8 mouse cellular contexts compared by ENCODE assay signal in genomic region chr15:93227764-93228079, GRCm38 (mm10). TPM values are rescaled to one million over a fixed set of nuclear protein-coding genes. Genes with fewer than 3 reads are reported as not detected.
DNase-seq lines count a peak whose midpoint lies in the region; ATAC-seq and TF ChIP-seq lines count a peak whose summit lies in the region.
"Had no signal": no experiment of that assay in that cellular context is flagged by ENCODE, and none has a peak within 500 bp of the region (broad histone marks: within the 10 kb centered on the region; RNA-seq: fewer than 3 reads in every experiment).

No protein-coding gene starts in this region.

- no peaks in the 10 kb centered on the region for H3K79me3 ChIP-seq in C2C12 (ENCODE audit: low read depth)

- H3K36me3 ChIP-seq in C2C12 (ENCODE audit: control insufficient read depth, insufficient read depth), result no peaks in the 10 kb centered on the region
- H3K36me3 ChIP-seq in forebrain, postnatal 0 days (ENCODE audit: insufficient read depth), result no peaks in the 10 kb centered on the region
- H3K36me3 ChIP-seq in stomach, postnatal 0 days (ENCODE audit: control insufficient read depth, insufficient read depth, low read length), result no peaks in the 10 kb centered on the region

- H3K9ac ChIP-seq in forebrain, postnatal 0 days, result no peak overlapping the region
- H3K9ac ChIP-seq in stomach, postnatal 0 days (ENCODE audit: low read length), result no peak overlapping the region

- H3K9me3 ChIP-seq in forebrain, postnatal 0 days (ENCODE audit: low read length), result no peaks in the 10 kb centered on the region
- no peaks in the 10 kb centered on the region for H3K9me3 ChIP-seq in stomach, postnatal 0 days (ENCODE audit: control insufficient read depth, low read length)

- TF ChIP-seq EP300 in stomach, postnatal 0 days (optimal IDR thresholded peaks at IDR 0.05), result no peak

- TF ChIP-seq CTCF in C2C12 (IDR thresholded peaks at IDR 0.05; ENCODE audit: control insufficient read depth, insufficient read depth, insufficient read length), result peak; percentile 76
- TF ChIP-seq CTCF in brain, embryonic 14.5 days (IDR thresholded peaks at IDR 0.05; ENCODE audit: borderline replicate concordance, extremely low read depth, insufficient read depth, insufficient read length), result peak; percentile 96
- peak; percentile 93 for TF ChIP-seq CTCF in forebrain, postnatal 0 days (IDR thresholded peaks at IDR 0.05; ENCODE audit: low read depth)
- TF ChIP-seq CTCF in stomach, postnatal 0 days (IDR thresholded peaks at IDR 0.05; ENCODE audit: low read depth), result peak; percentile 81

- H3K4me3 ChIP-seq in C2C12 (ENCODE audit: insufficient read depth, poor library complexity, severe bottlenecking), result no peak overlapping the region
- H3K4me3 ChIP-seq in forebrain, postnatal 0 days (ENCODE audit: low read depth, low read length), result no peak overlapping the region
- no peak overlapping the region for H3K4me3 ChIP-seq in stomach, postnatal 0 days (ENCODE audit: low read depth, low read length)
- H3K4me3 ChIP-seq: myocyte had no signal

- DNase-seq in 3134 (ENCODE audit: extremely low read depth, insufficient read length, low spot score), result peak; percentile 23
- peak; percentile 83 for DNase-seq in brain, embryonic 14.5 days (ENCODE audit: low read depth)
- peak; percentile 74 for DNase-seq in forebrain, postnatal 0 days
- DNase-seq in kidney, postnatal 36 days, result peak; percentile 12 to 62
- DNase-seq in stomach, postnatal 0 days (ENCODE audit: low spot score), result peak; percentile 43

- H3ac ChIP-seq in C2C12 (ENCODE audit: control insufficient read depth, insufficient read length, low read depth), result no peak overlapping the region

- no peak for TF ChIP-seq POLR2A in brain, embryonic 14.5 days (IDR thresholded peaks at IDR 0.05; ENCODE audit: borderline replicate concordance, extremely low read depth, insufficient read depth, insufficient read length, poor library complexity, severe bottlenecking)

- H3K27me3 ChIP-seq in C2C12 (ENCODE audit: control insufficient read depth, insufficient read depth, insufficient read length), result no peaks in the 10 kb centered on the region
- H3K27me3 ChIP-seq in forebrain, postnatal 0 days (ENCODE audit: insufficient read depth, low read length), result no peaks in the 10 kb centered on the region; the same call in 1 of the 2 replicates
- H3K27me3 ChIP-seq in stomach, postnatal 0 days (ENCODE audit: control insufficient read depth, insufficient read depth, low read length), result no peaks in the 10 kb centered on the region

- no peak overlapping the region for H3K4me2 ChIP-seq in forebrain, postnatal 0 days (ENCODE audit: low read depth)
- no peak overlapping the region for H3K4me2 ChIP-seq in stomach, postnatal 0 days (replicated peaks; ENCODE audit: low read depth)

- WGBS in forebrain, postnatal 0 days, result 25% methylated on average over 6 of the region's 6 CpGs
- 28% methylated on average over 6 of the region's 6 CpGs for WGBS in stomach, postnatal 0 days

- no peaks in the 10 kb centered on the region for H3K4me1 ChIP-seq in forebrain, postnatal 0 days (ENCODE audit: insufficient read depth)
- no peaks in the 10 kb centered on the region for H3K4me1 ChIP-seq in stomach, postnatal 0 days (replicated peaks; ENCODE audit: control insufficient read depth, insufficient read depth)

- H3K27ac ChIP-seq in forebrain, postnatal 0 days (ENCODE audit: low read depth, low read length), result no peak overlapping the region
- H3K27ac ChIP-seq in stomach, postnatal 0 days (replicated peaks), result no peak overlapping the region

- H3K79me2 ChIP-seq in C2C12 (ENCODE audit: control insufficient read depth, insufficient read depth), result no peaks in the 10 kb centered on the region

- ATAC-seq in forebrain, postnatal 0 days, result peak; percentile 71
- ATAC-seq in megakaryocyte, adult 5-6 weeks (ENCODE audit: poor library complexity, severe bottlenecking), result peak; percentile 71
- ATAC-seq in stomach, postnatal 0 days (ENCODE audit: low FRiP score, low TSS enrichment), result 0 out of 2 replicates have a peak, but pooled peaks have one; percentile 51

TF ChIP-seq in C2C12, 6 proteins besides CTCF, POLR2A, EP300 and RAD21:
- no peak for TF ChIP-seq USF1 (IDR thresholded peaks at IDR 0.05; ENCODE audit: low read depth)
- TF ChIP-seq MYOD1 (IDR thresholded peaks at IDR 0.05; ENCODE audit: control insufficient read depth, insufficient read length, low read depth), result no peak
- no peak for TF ChIP-seq FOSL1 (IDR thresholded peaks at IDR 0.05; ENCODE audit: insufficient read depth, low read length, poor library complexity, severe bottlenecking)
- TF ChIP-seq MAX (IDR thresholded peaks at IDR 0.05), result no peak
- no peak for TF ChIP-seq CEBPB (IDR thresholded peaks at IDR 0.05; ENCODE audit: low read depth)
- TF ChIP-seq MYOG (IDR thresholded peaks at IDR 0.05; ENCODE audit: control insufficient read depth, extremely low read depth, insufficient read length), result no peak

RNA-seq across cellular contexts. Expression of gene Gxylt1, which starts 47.3 kb away (rescaled TPM):
- polyA plus RNA-seq in C2C12 (2012; fragmentation: generic; extraction: Trizol), result 7.7 TPM
- 6.8 and 11.1 TPM in 2 replicates for polyA plus RNA-seq in brain, embryonic 14.5 days (2012; rRNA removed)
- total RNA-seq in forebrain, postnatal 0 days (2014; rRNA removed), result 5.3 and 7.5 TPM in 2 replicates
- 1.8 and 3.2 TPM in 2 replicates for polyA plus RNA-seq in forebrain, postnatal 0 days (2015; fragmentation: Nextera tagmentation; extraction: Ambion mirVana)
- 25.5 and 26.4 TPM in 2 replicates for total RNA-seq in megakaryocyte, adult 5-6 weeks (2015)
- total RNA-seq in megakaryocyte, adult 5-6 weeks (2017), result 38.9 and 50.1 TPM in 2 replicates
- polyA plus RNA-seq in stomach, postnatal 0 days (2015; fragmentation: Nextera tagmentation; extraction: Ambion mirVana), result 5.2 and 5.7 TPM in 2 replicates

Comparison
In these comparisons a context has a peak if more than half of its experiments do, and no peak if none do; other contexts are left out.
1. DNase-seq: peak in every context shown above with its lines; median percentile 83 in brain, embryonic 14.5 days; 74 in forebrain, postnatal 0 days; 43 in stomach, postnatal 0 days; 37 in kidney, postnatal 36 days; 23 in 3134.